Mouse (Mus musculus): Measurements from ENCODE around the gene Zswim5.

Gene Zswim5

DNA sequence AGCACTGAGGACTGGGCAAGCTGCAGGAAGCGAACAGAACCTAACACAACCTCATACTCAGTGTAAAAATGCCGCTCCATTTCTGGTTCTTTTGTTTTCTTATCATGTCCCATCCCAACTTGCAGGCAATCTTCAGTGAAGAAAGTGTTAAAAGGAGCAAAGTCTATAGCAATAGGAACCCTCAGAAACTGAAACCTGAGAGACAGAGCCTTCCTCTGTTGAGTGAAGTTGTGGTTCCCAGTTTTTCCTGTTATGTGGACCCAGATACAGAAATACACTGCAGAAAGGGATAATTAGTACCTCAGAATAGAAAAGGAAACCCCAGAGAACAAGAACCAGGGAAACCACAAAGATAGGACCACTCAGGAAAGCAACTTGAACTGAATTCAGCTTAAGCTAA is 36.1 kb downstream of the Zswim5 start:
- DNase-seq (ENCODE audit: low spot score) = no peak

DNA sequence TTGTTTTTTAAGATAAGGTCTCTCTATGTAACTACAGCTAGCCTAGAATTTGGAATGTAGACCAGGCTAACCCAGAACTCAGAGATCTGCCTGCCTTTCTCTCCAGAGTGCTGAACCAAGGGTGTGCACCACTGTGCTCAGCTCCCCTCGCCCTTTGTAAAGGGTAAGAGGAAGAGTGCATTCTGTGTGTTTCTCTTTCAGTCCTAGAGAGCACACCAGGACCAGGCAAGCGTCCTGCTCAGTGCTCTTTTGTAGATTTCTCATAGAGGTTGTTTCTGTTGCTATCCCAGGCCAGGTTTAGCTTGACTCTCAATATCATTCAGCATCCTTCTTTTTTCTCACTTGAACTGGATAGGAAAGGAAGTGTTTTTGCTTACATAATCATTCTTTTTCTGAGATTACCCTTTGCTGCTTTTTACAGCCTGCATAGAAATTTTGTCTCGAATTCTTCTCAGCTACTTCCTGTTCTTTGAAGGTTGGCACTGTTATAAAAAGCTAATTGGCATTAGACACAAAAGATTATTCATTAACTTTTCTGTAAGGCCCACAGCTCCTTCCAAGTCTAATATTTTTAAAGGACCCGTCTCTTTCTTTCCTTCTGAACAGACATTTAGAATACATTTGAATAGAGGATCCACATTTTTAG is 51.0 kb downstream of the Zswim5 start:
- no peak for DNase-seq (ENCODE audit: low spot score)

DNA sequence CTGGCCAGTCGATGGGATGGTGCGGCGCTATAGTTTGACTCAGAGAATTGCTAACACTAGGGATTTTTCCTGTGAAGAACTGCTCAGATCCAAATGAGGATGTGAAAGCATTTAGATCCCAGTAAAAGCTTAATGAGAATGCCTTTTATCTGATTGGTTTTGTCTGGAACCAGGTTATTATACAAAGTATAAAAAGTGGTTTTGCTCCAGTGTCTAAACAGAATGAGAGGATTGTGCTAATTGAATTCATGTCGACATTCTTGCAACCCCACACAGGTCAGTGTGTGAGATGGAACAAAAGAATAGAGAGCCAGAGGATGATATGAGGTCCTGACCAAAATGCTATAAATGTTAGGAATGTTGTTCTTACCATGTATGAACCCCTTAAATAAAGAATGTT is 62.4 kb downstream of the Zswim5 start:
- DNase-seq (ENCODE audit: low spot score) = no peak

DNA sequence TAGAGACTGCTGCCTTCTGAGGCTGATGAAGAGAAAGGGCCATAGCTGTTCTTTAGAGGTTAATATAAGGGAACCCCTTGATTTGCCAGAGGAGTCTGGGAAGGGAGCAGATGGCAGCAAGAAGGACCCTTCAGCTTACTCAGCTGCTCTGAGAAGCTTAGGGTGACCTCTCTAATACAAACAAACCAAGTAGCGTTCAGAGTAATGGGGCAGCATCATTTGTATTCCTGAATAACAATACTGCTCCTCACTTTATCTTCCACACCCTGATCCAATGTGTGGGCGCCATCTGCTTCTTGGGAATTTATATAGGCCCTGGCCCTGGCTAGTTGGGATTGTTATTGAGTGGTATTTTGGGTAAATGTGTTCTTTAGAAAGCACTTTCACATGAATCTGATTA is 65.5 kb downstream of the Zswim5 start:
- no peak for DNase-seq (ENCODE audit: low spot score)

DNA sequence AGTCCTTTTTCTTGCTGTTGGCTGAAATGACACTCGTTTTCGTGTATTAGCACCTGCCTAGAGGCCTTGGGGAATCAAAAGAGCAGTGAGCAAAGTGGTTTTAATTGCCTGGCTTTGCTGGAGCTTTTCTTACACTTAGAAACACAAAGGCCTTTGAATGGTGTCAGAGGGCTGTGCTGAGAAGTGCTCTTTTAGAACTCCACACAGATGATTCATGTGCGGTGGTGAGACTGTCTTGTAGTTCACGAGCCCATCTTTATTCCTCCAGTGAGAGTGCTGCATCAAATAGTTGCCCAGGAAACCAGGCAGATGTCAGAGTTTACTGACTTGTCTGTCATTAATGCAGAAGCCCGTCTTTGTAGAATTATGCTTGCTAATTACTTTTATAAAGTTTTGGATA is 66.9 kb downstream of the Zswim5 start:
- no peak for DNase-seq (ENCODE audit: low spot score)

DNA sequence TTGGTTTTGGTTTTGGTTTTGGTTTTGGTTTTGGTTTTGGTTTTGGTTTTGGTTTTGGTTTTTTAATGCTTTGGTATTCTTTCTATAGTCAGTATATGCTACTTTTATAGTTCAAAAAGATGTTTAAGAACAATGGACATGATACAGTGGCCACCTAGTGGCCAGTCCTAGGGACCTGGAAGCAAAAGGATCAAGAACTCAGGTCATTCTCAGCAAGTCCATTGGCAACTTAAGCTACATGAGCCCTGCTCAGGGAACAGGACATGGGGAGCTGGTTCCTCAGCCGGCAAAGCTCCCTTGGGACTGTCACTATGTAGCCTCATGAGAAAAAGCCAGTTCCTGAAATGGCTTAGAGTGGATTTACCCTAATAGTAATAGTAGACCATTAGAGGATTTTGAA is 74.5 kb downstream of the Zswim5 start:
- DNase-seq (ENCODE audit: low spot score) = peak; percentile 16

DNA sequence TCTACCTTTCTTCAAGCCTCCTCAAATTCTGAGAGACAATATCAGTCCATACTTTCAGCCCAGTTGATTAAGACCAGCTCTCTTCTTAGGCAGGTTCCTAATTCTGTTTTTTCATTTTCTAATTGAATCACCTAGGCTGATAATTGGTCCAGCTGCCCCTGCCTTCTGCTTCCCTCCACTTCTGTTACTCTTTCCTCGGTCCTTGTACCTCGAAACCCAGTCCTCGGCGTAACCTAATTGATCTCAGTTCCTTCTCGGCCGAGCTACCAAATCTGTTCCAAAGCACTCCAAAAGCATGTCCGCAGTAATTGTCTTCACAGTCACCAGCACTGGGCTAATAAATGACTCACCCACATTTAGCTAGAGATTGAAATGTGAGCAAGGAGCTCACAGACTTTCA is 77.8 kb downstream of the Zswim5 start:
- DNase-seq (ENCODE audit: low spot score) = no peak

DNA sequence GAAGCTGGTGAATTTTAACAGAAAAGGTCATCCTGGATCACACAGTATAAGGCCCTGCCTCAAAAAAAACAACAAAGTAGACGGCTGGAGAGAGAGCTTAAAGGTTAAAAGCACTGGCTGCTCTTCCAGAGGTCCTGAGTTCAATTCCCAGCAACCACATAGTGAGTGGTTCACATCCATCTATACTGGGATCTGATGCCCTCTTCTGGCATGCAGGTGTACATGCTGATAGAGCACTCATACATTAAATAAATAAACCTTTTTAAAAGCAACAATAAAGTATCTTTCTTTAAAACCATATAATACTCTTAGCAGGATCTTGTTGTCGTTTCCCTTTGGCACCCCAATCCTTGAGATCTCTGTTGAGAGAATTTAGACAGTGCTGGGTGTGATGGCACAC is 99.3 kb downstream of the Zswim5 start:
- DNase-seq (ENCODE audit: low spot score) = no peak

DNA sequence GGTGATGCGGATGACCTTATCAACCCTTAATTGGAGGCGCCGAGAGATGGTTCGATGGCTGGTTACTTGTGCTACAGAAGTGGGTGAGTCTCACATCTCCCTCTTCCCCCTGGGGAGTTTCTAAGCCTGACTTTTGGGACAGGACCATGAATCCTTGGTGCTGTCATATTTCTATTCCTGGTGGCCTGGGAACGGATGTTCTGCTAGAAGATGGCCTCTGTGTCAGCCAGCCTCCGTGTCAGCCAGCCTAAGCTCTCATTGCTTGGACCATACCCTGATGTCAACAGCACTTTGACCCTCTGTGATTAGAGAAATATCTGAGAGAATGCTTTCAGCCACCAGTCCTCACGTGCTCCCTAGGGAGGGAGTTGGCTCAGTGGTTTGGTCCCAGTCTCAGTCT is 108.5 kb downstream of the Zswim5 start:
- no peak for DNase-seq (ENCODE audit: low spot score)

DNA sequence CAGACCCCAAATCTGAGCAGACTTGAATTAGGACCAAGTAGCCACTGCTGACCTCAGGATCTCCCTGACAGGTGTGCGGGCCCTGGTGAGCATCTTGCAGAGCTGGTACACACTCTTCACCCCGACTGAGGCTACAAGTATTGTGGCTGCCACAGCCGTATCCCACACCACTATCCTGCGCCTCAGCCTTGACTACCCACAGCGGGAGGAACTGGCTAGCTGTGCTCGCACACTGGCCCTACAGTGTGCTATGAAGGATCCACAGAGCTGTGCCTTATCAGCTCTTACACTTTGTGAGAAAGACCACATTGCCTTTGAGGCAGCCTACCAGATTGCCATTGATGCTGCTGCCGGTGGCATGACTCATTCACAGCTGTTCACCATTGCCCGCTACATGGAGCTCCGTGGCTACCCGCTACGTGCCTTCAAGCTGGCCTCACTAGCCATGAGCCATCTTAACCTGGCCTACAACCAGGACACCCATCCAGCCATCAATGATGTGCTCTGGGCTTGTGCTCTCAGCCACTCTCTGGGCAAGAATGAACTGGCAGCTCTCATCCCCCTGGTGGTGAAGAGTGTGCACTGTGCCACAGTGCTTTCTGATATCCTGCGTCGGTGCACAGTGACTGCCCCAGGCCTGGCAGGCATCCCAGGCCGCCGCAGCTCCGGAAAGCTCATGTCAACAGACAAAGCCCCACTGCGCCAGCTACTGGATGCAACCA is 109.4 kb downstream of the Zswim5 start:
- no peak for DNase-seq (ENCODE audit: low spot score)

DNA sequence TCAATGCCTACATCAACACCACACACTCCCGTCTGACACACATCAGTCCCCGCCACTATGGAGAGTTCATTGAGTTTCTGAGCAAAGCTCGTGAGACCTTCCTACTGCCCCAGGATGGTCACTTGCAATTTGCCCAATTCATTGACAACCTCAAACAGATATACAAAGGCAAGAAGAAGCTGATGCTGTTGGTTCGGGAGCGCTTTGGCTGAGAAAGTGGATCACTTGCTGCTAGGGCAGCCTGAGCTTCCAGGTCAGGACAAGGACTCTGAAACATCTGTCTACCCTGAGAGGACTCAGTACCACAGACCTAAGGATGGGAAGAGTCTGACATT is 109.9 kb downstream of the Zswim5 start:
- no peak for DNase-seq (ENCODE audit: low spot score)

DNA sequence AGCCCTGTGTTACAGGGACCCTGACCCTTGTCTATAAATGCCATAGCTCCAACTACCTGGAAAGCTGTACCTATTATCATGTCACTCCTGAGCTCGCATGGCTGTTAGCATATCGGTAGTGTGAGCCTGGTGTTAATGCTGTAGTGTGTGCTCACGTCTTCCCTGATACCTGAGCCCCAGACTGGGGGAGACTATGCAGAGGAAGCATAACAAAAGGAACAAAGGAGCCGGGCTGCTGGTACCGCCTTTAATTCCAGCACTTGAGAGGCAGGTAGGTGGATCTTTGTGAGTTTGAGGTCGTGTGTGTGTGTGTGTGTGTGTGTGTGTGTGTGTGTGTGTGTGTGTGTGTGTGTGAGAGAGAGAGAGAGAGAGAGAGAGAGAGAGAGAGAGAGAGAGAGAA is 112.6 kb downstream of the Zswim5 start:
- no peak for DNase-seq (ENCODE audit: low spot score)

DNA sequence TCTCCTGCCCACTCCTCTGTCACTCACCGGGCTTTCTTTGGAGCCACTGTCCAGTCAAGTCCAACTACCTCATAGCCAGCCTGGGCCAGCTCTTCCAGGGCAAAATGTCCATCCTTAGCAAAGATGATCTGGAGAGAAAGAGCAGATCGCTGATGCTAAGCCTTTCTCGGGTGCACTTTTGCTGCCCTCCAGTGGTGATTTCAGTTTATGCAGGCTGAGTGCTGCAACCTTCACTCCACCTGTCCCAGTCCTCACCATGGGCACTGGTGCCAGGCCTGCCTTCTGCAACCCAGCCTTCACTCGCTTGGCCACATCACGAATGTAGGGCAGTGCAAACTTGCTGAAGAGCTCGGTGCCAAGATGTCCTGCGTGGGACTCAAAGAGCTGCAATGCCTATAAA is 114.2 kb downstream of the Zswim5 start:
- DNase-seq (ENCODE audit: low spot score) = peak; percentile 83

DNA sequence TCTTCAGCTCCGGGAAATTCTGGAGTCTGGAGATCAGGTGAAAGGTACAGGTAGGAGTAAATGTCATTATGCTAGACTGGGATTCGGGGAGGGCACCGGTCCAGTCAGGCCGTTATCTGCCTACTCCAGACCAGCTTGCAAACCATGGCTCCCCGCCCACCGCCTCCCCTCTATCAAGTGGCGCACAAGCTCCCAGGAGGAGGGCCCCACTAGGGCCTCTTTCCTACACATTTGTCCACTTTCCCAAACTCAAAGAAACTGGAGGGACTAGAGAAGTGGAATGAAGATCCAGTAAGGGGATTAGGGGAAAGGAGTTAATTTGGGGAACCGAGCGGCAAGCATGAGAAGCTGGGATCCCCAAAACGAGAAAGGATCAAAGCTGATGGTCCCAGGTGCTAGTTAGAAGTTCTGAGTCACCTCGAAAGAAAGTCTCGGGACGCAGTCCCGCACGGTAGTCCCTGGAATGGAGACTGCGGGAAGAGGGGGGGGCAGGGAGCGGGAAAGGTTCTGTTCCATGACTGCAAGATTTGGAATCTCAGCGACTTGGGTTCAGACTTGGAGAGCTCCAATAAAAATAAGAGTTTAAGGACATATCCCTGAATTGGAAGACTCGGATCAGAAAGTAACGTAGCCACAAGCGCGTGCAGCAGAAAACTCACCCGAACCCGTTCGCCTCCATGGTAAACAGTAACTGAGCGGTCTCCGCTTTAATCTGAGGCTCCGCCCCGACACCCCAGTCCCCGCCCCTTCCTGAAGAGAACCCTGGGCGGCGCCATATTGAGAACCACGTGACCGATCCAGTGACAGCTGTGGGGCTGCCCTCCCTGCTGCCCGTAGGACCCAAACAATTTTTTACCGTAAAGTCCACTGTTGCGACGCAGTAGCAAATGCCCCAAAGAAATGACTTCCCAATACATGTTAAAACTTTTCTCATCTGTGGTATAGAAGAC is 116.8 kb downstream of the Zswim5 start, which contains the start of gene Urod:
Urod (minus strand) TSS at position 742 of the 950 bp plus-strand sequence.
- peak; percentile 95 for DNase-seq (ENCODE audit: low spot score)

DNA sequence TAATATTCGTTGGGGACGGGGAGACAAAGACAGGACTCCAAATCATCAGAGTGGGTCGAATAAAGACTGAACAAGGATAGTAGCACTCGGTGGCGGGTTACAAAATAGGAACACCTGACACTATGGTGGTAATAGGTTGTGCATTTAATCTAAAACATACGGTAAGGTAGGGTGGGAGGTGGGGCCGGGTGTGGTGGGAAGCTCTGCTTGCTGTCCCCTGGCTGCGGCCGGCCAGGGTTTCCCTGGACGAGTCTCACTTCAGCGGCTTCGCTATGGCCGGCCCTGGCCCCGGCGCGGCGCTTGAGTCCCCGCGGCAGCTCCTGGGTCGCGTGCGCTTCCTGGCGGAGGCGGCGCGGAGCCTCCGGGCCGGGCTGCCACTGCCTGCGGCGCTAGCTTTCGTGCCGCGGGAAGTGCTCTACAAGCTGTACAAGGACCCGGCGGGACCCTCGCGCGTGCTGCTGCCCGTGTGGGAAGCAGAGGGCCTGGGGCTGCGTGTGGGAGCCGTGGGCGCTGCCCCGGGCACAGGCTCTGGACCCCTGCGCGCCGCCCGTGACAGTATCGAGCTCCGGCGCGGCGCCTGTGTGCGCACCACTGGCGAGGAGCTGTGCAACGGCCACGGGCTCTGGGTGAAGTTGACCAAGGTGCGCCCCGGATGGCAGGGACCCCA is 118.1 kb downstream of the Zswim5 start, which contains the start of gene Hectd3:
Hectd3 (plus strand) TSS at position 187 of the 667 bp plus-strand sequence.
- DNase-seq (ENCODE audit: low spot score) = peak; percentile 72

DNA sequence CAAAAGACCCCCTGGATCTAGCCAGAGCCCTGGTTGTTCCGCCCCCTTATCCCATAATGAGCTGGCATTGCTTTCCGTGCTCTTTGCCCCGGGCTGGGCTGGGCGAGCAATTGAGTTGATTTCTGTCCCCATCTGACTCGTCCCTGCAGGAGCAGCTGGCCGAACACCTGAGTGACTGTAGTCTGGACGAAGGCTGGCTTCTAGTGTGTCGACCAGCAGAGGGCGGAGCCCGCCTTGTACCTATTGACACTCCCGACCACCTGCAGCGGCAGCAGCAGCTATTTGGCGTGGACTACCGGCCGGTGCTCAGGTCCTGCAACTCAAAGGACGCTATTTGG is 118.6 kb downstream of the Zswim5 start:
- peak; percentile 35 for DNase-seq (ENCODE audit: low spot score)

DNA sequence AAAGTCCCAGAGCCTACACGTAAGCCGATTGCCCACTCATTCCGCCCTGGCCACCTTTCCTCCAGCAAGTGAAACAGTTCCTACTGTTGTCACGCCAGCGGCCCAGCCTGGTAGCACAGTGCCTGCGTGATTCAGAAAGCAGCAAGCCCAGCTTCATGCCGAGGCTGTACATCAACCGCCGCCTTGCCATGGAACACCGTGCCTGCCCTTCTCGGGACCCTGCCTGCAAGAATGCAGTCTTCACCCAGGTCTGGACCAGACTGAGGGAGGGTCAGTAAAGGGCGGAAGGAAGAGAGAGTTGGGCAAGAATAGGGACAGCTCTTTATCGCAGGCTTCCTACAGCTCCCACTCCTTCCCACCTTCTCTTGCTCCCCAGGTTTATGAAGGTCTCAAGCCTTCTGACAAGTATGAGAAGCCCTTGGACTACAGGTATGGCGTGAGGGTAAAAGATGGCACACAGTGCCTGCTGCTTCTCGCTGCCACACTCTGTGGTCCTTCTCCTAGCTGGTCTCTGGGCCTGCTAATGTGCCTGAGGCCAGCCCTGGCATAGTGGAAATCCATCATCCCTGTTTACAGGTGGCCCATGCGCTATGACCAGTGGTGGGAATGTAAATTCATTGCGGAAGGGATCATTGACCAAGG is 122.5 kb downstream of the Zswim5 start:
- no peak for DNase-seq (ENCODE audit: low spot score)

DNA sequence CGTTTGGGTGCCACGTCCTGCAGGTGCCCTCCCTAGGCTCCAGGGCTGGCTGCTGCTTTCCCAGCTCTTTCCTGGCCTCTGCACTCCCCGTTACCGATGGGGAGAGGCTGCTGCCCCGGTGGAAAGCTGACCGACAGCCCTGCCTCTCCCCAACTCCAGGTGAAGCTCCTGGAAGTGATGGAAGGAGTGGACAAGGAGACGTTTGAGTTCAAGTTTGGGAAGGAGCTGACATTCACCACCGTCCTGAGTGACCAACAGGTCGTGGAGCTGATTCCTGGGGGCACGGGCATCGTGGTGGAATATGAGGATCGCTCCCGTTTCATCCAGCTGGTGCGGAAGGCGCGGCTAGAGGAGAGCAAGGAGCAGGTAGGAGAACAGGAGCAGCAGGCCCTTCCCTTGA is 124.8 kb downstream of the Zswim5 start:
- DNase-seq (ENCODE audit: low spot score) = no peak

DNA sequence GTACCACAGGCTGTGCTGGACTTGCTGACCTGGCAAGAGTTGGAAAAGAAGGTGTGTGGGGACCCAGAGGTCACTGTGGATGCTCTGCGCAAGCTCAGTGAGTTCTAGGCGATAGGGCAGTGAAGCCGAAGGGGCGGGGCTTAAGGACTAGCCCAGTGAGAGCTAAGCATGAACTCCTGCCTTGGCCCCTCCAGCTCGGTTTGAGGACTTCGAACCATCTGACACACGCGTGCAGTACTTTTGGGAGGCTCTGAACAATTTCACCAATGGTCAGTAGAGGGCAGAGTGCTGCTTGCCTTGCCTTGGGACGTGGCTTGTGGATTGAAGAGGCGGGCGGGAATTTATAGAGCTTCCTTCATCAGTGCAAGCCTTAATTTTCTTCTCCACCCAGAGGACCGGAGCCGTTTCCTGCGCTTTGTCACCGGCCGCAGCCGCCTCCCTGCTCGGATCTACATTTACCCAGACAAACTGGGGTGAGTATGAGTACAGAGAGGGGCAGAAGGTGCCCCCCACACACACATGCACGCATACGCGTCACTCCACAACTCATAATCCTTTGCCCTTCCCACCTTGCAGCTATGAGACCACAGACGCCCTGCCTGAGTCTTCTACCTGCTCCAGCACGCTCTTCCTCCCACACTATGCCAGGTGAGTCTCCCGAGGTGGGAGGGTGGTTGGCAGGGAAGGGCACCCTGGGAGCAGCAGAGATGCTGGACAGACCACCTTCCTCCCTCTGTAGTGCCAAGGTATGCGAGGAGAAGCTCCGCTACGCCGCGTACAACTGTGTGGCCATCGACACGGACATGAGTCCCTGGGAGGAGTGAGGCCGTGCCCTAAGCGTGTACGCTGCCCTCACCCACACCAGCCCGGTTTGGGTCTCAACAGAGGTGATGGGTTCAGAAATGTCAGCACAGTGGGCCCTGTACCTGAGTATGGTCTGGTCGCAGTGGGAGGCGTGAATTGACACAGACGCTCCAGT is 125.7 kb downstream of the Zswim5 start:
- DNase-seq (ENCODE audit: low spot score) = peak; percentile 73

DNA sequence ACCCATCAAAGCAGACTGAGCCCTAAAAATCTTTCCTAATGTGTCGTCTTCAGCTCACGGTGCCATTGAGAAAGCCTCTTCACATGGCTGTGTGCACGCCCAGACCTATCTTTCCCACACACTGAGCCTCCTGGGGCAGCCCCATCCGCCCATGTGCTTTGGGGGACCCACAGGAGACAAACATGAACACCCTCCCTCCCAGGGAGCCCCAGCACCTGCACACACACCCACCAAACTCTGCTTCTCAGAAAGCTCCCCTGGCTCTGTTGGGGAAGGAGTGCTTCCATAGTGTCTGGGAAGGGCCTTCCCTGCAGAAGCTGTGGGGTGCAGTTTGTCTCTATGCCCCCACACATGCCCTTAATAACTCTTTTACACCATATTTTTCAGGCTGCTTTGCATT is 127.5 kb downstream of the Zswim5 start:
- no peak for DNase-seq (ENCODE audit: low spot score)

Measured in adipocyte (in vitro differentiated cells).